Mouse (Mus musculus) heart, adult 2 months (tissue): Measurements from ENCODE around the gene Crispld2. TPM values are rescaled to one million over a fixed set of nuclear protein-coding genes. Genes with fewer than 3 reads are reported as not detected.

ENCODE experiments used
- DNase-seq, 2 experiments: peaks; one replicate each; pipeline ENCODE4 v3.0.0; 2021
- H3K27ac ChIP-seq: fragments of 200-600 bp; 2 replicates; pipeline ENCODE4 v1.8.1; 2022
- H3K27me3 ChIP-seq: fragments of 200-500 bp; 2 replicates; pipeline ENCODE4 v1.6.1; 2012; ENCODE audit warnings: mild to moderate bottlenecking, low read length, inconsistent platforms, mixed read lengths; ENCODE audit not compliant: control insufficient read depth, insufficient read depth
- H3K36me3 ChIP-seq: fragments of 200-500 bp; 2 replicates; pipeline ENCODE4 v1.6.1; 2012; ENCODE audit warnings: low read length, inconsistent platforms; ENCODE audit not compliant: control insufficient read depth, insufficient read depth
- H3K4me1 ChIP-seq: fragments of 200-500 bp; 2 replicates; pipeline ENCODE4 v1.6.1; 2011; ENCODE audit warnings: low read length; ENCODE audit not compliant: control insufficient read depth, insufficient read depth
- H3K4me3 ChIP-seq: fragments of 200-600 bp; 2 replicates; pipeline ENCODE4 v1.8.1; 2022
- H3K79me2 ChIP-seq: fragments of 200-500 bp; replicated peaks from 2 replicates; pipeline ENCODE4 v1.6.1; 2012; ENCODE audit warnings: mild to moderate bottlenecking, inconsistent platforms, low read length, moderate library complexity, mixed read lengths; ENCODE audit not compliant: control insufficient read depth, insufficient read depth
- H3K9ac ChIP-seq: fragments of 200-500 bp; 2 replicates; pipeline ENCODE4 v1.6.1; 2012; ENCODE audit warnings: low read depth, mild to moderate bottlenecking, control low read depth, inconsistent platforms, low read length, mixed read lengths
- CTCF ChIP-seq: fragments of 200-600 bp; IDR thresholded peaks from 2 replicates; pipeline ENCODE4 v1.8.1; 2022; ENCODE audit warnings: antibody characterized with exemption, mild to moderate bottlenecking, moderate library complexity
- EP300 ChIP-seq: fragments of 200-500 bp; IDR thresholded peaks from 2 replicates; pipeline ENCODE4 v1.6.1; 2011; ENCODE audit warnings: low read depth, low read length, control low read depth; ENCODE audit not compliant: insufficient read depth
- POLR2A ChIP-seq: fragments of 200-500 bp; IDR thresholded peaks from 2 replicates; pipeline ENCODE4 v1.6.1; 2011; ENCODE audit warnings: mild to moderate bottlenecking, low read depth, low read length, control low read depth; ENCODE audit not compliant: insufficient read depth
- WGBS: fragments of 180-500 bp; shearing (Covaris S2); methylation state at CpG from one replicate; pipeline ENCODE4 v1.1.7; 2018; 5-methylcytosine and 5-hydroxymethylcytosine counted together
- intact Hi-C: fragments of 180-260 bp; cut with DNase I; formaldehyde crosslinking; loops from one replicate; pipeline ENCODE4 v1.15.1; 2025
- polyA plus RNA-seq: library from polyadenylated mRNA; depleted of rRNA; stranded (reverse); fragments of >200 nt; gene quantifications from 2 replicates; pipeline ENCODE4 v1.2.3, GENCODE M21; 2012
- total RNA-seq, 2 experiments: library from RNA; stranded (reverse); gene quantifications; 2 replicates each; pipeline ENCODE4 v1.2.3; 2021

Crispld2 gene
- total and polyA plus RNA-seq, 3 experiments: 24.3 to 30.3 (median 29.9) TPM

DNA sequence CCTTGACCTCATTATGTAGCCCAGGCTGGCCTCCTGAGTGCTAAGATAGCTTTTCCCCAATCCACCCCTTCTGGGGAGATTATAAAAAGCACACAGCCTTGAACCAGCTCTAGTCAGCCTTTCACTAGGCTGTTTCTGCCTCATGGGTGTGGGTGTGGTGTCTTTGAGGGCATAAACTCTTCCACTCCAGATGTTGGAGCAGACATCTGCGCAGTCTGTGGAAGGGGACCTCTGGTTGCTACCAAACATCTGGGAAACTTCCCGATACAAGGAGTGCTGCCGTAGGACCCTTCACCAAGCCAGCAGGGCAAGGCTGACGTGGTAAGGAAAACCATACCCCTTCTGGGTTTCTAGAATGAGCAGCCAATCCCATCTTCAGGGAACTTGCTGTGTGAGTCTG lies 59.7 kb downstream of the Crispld2 start:
- H3K9ac ChIP-seq: no peak overlapping the region
- DNase-seq: no peak
- TF ChIP-seq EP300 (no peak), POLR2A (no peak), CTCF (no peak)
- WGBS: 96% methylated on average over 4 of the region's 4 CpGs
- H3K4me1 ChIP-seq: peaks cover 4% of the 10 kb centered on the region
- intact Hi-C loops: no loop called here
- H3K36me3 ChIP-seq: no peaks in the 10 kb centered on the region
- no peak overlapping the region for H3K4me3 ChIP-seq
- peak overlapping the region; percentile 53; the same call in 1 of the 2 replicates for H3K27ac ChIP-seq
- no peaks in the 10 kb centered on the region for H3K79me2 ChIP-seq
- H3K27me3 ChIP-seq: no peaks in the 10 kb centered on the region

DNA sequence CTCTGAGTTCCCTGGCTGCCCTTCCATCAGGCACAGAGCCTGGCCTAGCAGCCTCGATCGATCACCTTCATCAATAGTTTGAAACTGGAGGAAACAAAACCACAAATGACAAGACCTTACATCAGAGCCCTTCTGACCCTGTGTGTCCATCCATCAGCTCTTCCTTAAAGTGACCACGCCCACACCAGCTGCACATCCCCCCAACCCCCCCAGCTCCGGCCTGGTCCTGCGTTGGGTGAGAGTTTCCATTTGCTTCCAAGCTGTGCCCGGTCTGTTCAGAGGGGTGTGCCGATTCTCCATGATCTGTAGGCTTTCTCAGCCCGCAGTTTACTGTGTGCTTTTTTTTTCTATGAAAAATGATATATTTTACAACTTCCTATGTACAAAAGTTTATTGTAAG lies 60.1 kb downstream of the Crispld2 start:
- TF ChIP-seq EP300 (no peak), POLR2A (no peak), CTCF (no peak)
- H3K27ac ChIP-seq: peak overlapping the region; percentile 11; the same call in 1 of the 2 replicates
- intact Hi-C loops: no loop called here
- H3K79me2 ChIP-seq: no peaks in the 10 kb centered on the region
- WGBS: 79% methylated on average over 8 of the region's 8 CpGs
- H3K27me3 ChIP-seq: no peaks in the 10 kb centered on the region
- peaks cover 3% of the 10 kb centered on the region for H3K4me1 ChIP-seq
- H3K9ac ChIP-seq: no peak overlapping the region
- DNase-seq: no peak
- no peaks in the 10 kb centered on the region for H3K36me3 ChIP-seq
- H3K4me3 ChIP-seq: no peak overlapping the region

DNA sequence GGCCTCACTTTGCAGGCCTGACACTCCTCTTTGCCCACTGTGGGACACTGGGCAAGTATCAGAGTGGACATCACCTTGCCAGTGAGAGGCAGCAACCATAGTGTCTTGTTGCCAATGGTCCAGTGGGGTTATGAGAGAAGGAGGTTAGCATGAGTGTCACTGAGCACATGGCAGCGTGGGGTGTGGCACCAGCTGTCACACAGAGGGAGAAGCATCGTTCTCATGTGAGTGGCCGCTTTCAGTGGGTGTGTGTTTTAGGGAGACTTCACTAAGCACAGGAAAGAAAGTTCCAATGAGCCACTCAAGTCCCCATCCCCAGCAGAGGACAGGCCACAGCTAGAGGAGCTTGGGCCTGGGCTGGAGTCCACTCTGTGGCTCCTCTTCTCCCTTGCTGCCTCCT lies 62.6 kb downstream of the Crispld2 start:
- no peak overlapping the region for H3K4me3 ChIP-seq
- WGBS: 81% methylated on average over 3 of the region's 3 CpGs
- H3K36me3 ChIP-seq: no peaks in the 10 kb centered on the region
- no peak overlapping the region for H3K27ac ChIP-seq
- no peak for TF ChIP-seq POLR2A
- TF ChIP-seq CTCF: no peak
- TF ChIP-seq EP300: no peak
- no peak for DNase-seq
- no peaks in the 10 kb centered on the region for H3K79me2 ChIP-seq
- no peaks in the 10 kb centered on the region for H3K27me3 ChIP-seq
- no peak overlapping the region for H3K9ac ChIP-seq
- intact Hi-C loops: no loop called here
- peaks cover 3% of the 10 kb centered on the region for H3K4me1 ChIP-seq

- DNase-seq: peak in 1 of 2 experiments; percentile 51
- H3K79me2 ChIP-seq: no peaks in the 10 kb centered on the region
- H3K4me1 ChIP-seq: peaks cover 1% of the 10 kb centered on the region
- intact Hi-C loops: no loop called here
- no peaks in the 10 kb centered on the region for H3K27me3 ChIP-seq
- H3K27ac ChIP-seq: peak overlapping the region; percentile 45
- no peak overlapping the region for H3K4me3 ChIP-seq
- peak; percentile 91; the same call in 1 of the 2 replicates for TF ChIP-seq EP300
- no peak for TF ChIP-seq CTCF
- no peak for TF ChIP-seq POLR2A
- no peak overlapping the region for H3K9ac ChIP-seq
- 59% methylated on average over 2 of the region's 2 CpGs for WGBS
- H3K36me3 ChIP-seq: no peaks in the 10 kb centered on the region
Measured at GRCm38 (mm10) chr8:120057078-120057477, 64.8 kb downstream of the Crispld2 start.

- no peak overlapping the region for H3K4me3 ChIP-seq
- no peak overlapping the region for H3K27ac ChIP-seq
- H3K27me3 ChIP-seq: no peaks in the 10 kb centered on the region
- no peaks in the 10 kb centered on the region for H3K36me3 ChIP-seq
- no peak for TF ChIP-seq EP300
- WGBS: 87% methylated on average over 14 of the region's 14 CpGs
- H3K4me1 ChIP-seq: no peaks in the 10 kb centered on the region; the same call in 1 of the 2 replicates
- DNase-seq: no peak
- intact Hi-C loops: no loop called here
- H3K9ac ChIP-seq: no peak overlapping the region
- no peaks in the 10 kb centered on the region for H3K79me2 ChIP-seq
Measured at GRCm38 (mm10) chr8:120062742-120063141, 70.5 kb downstream of the Crispld2 start.

DNA sequence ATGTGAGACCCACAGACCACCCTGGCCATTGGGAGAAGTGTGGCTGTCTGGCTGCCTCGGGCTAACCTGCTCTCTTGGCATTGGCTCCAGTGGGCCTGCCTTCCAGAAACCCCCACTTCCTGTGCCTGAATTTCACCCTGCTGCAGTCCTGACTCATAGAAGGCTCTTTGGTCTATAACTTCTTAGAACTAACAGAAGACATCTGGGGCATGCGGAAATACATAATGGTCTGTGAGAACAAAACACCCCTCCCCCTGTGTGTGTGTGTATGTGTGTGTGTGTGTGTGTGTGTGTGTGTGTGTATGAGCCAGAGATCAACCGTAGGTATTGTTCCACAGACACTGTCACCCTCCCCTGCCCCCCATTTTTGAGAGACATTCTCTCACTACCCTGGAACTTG lies 71.1 kb downstream of the Crispld2 start:
- Histone ChIP-seq H3K79me2 (no peaks in the 10 kb centered on the region), H3K36me3 (no peaks in the 10 kb centered on the region), H3K27ac (no peak overlapping the region), H3K4me1 (peaks cover 4% of the 10 kb centered on the region), H3K27me3 (no peaks in the 10 kb centered on the region), H3K9ac (no peak overlapping the region), H3K4me3 (no peak overlapping the region)
- no peak for DNase-seq
- TF ChIP-seq EP300 (no peak), CTCF (no peak), POLR2A (no peak)
- 62% methylated on average over 3 of the region's 3 CpGs for WGBS
- intact Hi-C loops: no loop called here
